Mouse (Mus musculus) cerebellum, adult 8-10 months (tissue): ENCODE data around the gene Adamts12.
A peak's percentile ranks its signal among the peaks of the same experiment; 100 is the strongest.

Source experiments
- DNase-seq: peaks from one replicate; pipeline ENCODE4 v3.0.0; 2022

The Adamts12 gene

DNA sequence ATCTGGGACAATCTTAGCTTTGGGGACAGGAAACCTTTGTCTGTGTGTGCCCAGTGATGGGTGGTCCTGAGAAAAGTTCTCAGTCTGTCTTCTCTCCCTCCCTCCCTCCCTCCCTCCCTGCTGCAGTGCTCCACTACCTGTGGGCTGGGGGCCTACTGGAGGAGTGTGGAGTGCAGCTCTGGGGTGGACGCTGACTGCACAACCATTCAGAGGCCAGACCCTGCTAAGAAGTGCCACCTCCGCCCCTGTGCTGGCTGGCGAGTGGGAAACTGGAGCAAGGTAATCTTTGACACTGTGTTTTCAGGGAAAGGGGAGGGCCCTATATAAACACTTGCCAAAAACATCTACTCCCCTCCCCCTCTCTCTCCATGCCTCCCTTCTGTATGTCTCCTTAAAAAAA, 252.5 kb downstream of the Adamts12 start:
- DNase-seq = no peak

DNA sequence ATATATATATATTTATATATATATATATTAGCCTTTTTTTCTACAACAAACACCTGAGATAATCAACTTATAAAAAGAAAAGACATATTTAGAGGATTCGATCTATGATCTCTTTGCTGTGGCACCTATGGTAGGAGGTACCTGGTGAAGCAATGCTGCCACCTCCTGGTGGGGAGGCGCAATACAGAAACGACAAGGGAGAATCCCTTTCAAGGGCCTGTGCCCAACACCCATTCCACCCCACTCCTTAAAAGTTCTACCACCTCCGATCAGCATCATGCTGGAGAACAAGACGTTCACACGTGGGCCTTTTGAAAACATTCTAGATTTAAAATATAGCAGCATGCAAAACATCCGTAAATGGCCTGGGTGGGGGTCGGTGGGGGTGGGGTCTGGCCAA, 255.9 kb downstream of the Adamts12 start:
- peak; percentile 10 for DNase-seq

DNA sequence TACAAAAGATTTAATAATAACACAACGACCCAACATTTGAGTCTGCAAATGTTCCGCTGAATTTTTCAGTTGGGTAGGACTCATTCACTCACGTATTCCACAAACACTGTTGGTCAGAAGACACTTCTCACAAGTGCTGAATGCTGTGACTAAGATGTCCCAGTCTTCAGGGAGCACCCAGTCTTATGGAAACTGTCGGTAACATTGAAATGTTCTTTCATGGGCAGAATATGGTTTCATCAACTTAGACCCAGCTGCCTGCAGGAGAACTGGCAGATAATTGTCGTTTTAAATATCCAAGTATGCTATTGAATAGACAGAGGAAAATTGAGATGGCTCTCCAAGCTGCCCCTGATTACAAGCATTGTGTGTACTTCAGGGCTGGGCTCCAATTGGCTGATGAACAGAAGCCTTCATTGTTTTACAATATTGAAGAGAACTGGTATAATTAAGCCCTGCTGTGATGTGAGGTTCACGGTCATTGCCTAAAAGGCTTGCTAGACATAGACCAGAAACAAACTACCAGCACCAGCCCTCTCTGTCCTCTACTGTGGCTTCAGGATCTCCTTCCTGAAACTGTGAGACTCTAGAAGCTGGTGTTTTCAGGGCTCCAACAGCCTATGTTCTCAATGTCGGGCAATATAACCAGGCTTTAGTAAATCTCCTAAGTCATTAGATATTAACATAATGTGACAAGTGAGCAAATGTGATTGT, 275.0 kb downstream of the Adamts12 start:
- no peak for DNase-seq

DNA sequence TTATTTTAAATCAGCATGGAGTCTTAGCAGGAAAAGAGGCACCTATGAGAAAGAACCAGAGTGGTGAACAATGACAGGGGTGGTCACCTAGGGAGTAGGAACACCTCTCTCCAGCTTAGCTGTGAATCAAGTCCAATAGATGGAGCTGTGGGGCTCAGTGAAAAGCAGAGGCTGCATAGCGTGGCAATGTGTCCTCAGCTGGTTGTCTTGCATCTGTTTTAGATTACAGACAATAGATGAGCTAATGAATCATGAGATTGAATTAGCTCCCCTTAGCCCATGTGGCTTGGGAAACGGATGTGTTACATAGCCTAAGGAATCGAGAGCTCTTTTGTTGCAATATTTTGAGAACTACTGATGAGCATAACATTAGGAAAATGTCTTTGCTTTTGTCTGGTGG, 291.3 kb downstream of the Adamts12 start:
- no peak for DNase-seq

DNA sequence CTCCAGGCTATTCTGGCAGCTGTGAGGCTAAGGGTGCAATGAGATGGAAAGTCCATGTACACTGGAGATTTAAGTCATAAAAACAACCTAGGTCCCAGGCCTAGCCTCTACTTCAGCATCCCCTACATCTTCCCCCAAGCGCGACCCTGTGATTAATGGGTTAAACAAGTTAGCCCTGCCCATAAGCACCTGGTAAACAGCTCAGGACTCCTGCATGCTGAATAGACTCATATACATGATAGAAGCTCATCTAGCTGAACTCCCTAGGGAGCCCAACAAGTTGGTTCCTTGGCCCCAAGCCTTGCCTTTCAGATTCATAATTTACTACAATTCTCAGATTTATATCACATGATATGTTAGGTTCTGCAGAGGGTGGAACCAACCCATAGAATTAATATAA, 292.9 kb downstream of the Adamts12 start:
- DNase-seq = no peak

DNA sequence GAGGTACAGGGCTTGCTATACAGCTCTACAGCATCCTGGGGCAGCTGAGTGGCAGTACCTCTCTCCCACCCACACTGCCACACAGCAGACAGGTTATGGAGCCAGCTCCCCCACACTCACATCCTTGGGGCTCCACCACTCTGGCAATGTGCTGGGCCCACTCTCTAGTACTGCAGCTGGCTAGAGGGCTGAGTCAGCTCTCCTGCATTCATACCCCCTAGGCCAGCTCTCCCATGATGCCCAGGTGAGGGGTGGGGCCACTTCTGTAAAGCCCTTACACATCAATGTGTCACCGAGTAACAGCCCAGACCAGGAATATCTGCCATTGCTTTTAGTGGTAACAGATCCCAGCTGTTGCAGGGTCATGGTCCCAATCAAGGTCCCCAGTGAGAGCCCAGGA, 296.3 kb downstream of the Adamts12 start:
- DNase-seq = no peak

DNA sequence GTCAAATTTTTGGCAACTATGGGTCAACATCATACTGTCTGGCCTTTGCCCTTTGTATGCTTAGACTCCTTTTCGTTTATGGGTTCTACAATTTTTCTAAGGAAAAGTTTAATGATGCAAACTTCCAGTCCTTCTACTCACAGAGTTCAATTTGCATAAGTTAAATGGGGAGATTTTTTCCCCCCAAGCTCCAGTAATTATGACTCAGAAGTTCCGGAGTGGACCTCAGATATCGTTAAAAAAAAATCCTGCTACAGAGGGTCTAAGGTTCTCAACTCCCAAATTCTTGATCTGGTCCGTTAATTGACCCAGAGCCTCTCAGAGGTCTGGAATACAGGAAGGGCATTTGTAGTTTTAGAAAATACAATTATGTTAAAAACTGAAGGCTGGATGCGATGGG, 297.2 kb downstream of the Adamts12 start:
- DNase-seq = no peak

DNA sequence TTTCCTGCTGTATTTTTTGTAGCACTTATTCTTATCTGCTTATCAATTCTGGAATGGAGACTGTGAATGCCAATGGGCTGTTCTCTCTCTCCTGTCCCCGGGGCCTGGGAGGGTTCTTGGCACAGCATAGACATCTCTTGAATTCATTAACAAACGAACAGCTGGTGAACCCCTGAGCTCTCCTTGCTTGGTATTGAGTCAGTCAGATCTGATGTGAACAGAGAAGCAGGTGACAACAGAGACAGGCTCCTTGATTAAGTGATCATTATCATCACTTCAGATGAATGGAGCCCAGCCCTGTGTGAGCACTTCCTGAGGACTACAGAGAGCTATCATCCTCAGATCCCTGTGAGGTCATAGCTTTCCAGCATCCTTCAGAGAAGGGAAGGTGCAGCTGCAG, 299.5 kb downstream of the Adamts12 start:
- no peak for DNase-seq

DNA sequence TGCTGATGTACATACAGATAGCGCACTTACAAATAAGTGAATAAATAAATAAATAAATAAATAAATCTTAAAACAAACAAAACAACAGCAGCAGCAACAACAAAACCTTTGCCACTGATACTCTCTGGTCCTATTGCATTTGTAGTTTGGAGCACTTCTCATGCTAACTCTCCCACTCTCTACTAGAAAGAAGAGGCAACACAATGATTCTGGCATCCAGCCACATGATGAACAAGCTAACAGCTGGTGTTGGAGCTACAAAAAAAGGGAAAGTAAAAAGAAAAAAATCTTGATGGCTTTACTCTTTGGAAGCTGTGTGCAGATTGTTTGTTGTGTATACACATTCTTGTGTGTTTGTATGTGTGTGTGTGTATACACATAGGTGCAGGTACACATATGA, 300.2 kb downstream of the Adamts12 start:
- DNase-seq = no peak

DNA sequence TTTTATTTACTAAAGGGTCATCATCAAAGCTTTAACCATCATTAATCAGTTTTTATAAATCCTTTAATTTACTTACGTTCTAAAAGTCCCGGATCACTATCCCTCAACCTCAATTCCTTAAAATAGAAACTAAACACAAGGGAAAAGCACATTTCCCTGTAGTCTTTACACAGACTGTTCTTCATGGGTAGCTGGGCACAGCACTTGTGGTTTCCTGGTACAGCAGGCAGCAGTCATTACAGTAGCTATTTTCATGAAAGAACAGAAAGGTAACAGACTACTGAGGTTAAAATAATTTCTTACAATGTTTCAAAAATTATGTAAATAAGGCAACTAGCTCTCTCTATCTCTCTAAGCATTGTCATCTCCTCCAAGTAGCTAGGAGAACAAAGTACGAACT, 305.0 kb downstream of the Adamts12 start:
- no peak for DNase-seq

DNA sequence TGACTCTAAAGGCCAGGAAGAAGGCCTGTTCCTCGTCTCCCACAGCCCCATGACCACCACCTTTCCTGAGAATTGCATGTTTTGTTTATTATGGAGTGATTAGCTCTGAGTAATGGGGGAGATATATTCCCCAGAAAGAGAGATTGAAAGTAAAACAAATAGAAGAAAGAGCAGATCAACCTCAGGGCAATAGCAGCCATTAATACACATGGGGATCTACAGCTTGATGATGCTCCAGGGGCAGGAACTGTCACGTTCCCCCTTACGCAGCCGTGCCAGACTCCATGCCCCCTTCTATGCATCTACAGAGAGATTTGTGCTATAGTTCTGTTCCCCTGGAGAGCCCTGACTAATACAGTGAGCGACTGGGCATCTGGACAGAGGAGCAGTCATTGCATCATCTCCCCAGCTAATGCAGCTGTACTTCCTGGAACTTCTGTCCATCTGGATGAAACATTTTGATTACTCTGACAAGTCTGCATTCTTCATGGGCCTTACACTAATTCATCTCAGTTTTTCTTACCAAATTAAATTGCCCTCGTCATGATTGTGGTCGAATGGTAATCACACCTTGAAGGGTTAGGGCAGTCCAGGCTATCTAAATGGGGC, 306.0 kb downstream of the Adamts12 start:
- DNase-seq = no peak

DNA sequence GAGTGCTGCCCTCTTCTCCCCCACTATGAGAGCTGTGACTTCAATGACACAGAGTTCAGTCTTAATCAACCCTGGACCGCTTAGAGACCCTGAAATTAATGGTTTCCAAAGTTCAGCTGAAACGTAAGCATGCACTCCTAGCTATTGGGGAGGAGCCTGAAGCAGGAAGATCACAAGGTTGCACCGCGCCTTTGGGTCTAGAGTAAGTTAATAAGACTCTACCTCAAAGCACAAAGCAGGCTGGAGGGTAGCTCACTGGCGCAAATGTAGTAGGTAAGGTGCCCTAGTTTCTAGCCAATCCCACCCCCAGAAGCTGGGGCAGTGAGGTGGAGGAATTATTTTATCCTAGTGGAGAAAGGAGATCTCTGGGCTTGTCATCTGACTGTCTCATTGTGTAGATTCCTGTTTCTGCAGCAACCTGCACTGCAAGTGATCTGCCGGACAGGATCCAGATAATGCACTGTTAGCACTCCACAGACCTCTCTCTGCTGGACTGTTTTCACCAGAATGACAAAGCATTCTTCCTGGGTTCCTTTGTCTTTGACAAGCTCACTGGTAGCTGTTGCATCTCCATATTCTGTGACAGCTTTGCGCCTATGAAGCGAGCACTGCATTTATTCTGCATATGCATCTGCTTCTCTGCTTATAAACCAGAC, 315.0 kb downstream of the Adamts12 start:
- DNase-seq = no peak

DNA sequence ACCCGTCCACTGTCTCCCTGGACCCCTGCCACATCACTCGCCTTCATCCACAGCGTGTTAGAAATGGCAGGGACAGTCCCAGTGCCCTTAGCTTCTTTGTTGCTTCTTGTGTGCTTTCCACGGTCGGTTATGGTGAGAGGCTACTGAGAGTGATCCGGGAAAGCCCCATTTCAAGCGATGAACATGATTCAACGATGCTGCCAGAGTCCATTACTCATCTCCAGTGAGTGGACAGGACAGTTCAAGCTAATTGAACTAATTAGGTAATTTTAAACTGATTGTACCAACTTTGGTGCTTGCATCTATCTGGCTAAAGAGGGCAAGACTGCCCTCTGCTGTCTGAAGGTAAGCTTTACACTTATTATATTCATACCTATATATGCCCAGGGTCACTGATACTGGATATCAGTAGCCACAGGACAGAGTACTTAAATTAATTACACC, 315.5 kb downstream of the Adamts12 start:
- DNase-seq = peak; percentile 14

DNA sequence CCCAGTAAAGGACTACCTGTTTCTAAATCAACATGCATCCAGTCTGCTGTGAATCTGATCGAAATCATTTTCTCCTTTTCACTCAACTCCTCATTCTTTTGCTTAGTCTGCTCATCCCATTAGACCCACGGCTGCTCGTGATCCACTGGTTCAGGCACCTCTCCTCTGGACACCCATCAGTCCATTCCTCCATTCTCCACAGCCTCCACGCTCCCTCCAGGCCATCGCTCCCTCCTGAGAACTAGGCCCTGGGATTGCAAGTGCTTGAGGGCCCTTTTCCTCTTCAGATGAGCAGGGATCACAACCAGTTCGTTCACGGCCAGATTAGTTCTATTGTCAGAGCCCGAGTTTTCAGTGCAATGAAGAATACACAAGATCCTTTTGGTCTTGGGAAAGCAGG, 316.0 kb downstream of the Adamts12 start:
- DNase-seq = no peak

DNA sequence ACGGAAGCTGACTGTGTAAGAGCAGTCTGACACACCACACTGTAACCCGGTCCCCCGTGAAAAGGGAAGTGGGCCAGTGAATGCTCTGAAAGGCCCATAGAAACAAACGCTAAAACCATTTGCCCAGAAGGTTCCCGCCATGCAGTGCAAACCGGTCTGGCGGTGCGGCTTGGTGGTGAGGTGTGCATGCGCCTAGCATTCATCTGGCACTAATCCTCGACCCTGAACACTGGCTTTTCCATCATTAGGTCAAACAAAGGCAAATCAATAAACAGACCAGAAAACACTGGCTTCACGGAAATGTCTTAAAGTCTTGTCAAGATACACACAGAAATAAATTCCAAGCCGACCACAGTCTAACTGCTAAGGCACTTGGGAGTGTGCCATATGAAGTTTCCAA, 318.0 kb downstream of the Adamts12 start:
- no peak for DNase-seq

DNA sequence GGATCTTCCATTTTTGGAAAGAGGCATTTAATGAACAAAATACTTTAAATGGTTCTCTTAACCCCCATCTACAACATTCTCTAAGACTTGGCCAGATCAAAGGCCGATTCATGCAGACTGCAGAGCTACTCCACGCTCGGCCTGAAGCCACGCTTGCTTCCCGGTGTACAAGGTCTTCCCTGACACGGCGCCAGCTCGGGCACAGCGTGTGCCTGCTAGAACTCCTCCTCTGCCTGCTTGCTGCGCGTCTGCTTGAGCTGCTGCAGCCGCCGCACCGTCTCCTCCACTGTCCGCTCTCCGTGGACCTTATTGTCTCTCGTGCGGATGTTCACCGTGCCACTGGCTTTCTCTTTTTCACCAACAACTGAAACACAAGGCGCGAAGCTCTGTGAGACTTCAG, 319.2 kb downstream of the Adamts12 start:
- DNase-seq = no peak

DNA sequence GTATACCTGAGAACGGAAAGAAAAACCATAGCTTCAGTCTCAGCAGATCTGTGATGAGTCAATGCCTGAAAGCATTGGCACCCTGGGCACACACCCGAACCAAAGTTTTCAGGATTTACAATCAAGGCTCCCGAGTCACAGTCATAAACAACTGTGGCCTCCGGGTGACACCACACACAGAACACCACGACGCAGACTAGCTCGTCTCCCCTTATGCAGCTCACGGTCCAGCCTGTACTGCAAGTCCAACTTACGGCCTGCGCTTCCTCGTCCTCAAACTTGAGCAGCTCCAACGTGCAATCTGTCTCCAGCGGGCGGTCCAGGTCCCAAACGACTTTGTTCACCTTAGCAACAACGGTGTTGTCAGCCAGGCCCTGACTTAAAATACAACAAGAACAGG, 328.3 kb downstream of the Adamts12 start:
- DNase-seq = no peak

DNA sequence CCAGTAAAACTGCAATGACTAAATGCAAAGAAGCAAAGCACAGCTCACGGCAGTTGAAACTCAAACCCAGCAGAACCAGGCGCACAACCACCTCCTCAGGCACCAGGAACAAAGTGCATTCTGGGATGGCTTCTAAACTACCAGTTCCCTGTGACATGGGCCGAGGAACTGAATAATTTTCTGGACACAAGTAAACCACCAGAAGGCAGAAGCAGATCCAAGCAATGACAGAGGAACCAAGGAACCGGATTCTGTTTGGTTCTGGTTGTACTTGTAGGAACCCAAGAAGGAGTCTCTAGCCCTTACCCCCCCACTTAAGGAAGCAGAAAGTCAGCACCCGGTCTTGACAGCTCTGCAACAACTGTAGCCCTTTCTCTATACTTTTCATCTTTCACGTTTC, 331.8 kb downstream of the Adamts12 start:
- DNase-seq = no peak
